Mouse (Mus musculus): Measurements from ENCODE around the gene Ttc30a2.
"Not testable (repeated sequence)": the region's sequence is repeated elsewhere in the genome, so short reads cannot be mapped to it uniquely, and the experiment has no call there.

Gene Ttc30a2

DNA sequence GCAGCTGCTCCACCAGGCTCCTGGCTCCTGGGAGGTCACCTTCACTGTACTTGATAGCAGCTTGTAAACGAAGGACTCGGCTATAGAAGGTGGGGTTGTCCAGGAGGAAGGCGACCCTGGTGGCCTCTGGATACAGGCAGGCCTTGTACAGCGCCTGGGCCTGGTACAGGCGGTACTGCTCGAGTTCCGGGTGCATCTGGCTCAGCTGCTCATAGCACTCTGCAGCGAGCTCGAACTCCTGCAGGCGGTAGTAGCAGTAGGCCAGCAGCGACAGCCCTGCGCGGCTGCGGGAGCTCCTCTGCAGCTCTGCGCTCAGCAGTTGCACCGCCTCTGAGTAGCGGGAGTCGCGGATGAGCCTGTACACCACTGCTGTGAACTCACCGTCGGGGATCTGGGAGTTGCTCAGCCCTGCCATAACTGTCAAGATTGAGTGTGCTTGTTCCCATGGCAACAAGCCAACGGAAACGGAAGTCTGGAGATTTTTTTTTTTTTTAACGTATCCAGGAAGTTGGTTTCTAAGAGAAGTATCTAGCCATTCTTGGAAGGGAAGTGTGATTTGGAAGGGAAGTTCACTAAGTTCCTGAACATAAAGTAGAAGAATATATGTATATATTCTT lies at the start of gene Ttc30a2:
Ttc30a2 (minus strand) TSS at position 419 of the 617 bp plus-strand sequence.
- not testable (repeated sequence) for DNase-seq (ENCODE audit: extremely low spot score, low read depth, low spot score)

DNA sequence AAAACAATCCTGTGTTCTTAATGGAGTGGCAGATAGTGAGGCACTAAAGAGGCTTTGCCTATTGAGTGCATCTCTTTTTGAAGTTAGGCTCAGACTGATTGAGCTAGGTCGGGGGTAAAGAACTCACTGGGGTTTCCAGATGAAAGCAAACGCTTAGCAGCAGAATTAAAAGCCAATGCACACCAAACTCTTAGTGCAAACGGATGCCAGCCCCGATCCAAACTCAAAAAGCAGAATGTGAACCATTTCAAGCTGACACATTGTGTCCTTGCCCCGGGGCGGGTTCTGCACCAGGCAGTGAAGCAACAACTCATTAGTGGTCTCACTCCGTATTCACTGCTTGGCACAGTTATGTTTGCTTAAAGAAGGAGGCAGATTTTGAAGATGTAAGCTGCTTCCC lies 38.9 kb upstream of the Ttc30a2 start:
- DNase-seq (ENCODE audit: extremely low spot score, low read depth, low spot score), result no peak

DNA sequence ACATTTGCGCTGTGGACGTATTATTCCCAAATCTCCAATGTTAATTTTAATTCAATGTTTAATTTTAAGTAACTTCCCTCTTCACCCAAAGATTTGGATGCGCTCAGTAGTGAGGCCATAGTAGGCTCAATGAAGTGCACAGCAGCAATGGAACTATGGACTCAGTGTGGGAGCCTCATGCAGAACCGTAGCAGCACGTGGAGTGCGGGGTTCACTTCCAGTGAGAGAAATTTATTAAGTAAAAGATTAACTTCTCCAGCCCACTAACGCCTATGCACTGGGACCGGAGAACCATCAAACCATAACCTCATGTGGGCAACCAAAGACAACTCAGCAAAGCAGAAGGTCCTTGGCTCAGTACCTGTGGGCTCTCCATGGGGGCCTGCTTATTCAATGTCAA lies 38.2 kb upstream of the Ttc30a2 start:
- DNase-seq (ENCODE audit: extremely low spot score, low read depth, low spot score), result no peak

DNA sequence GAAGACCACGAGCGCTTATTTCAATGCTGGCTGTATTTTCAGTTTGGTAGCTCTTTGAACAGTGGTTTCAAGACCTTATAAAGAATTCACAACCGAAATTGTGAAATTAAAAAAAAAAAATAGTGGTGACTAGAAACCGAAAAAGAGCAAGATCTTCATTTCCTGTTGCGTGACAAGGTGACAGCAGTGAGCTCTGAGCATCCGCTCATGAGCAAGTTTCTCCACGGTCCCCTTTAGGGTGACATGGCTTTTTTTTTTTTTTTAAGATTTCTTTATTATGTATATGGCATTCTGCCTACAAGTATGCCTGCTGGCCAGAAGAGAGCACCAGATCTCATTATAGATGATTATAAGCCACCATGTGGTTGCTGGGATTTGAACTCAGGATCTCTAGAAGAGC lies 37.5 kb upstream of the Ttc30a2 start:
- DNase-seq (ENCODE audit: extremely low spot score, low read depth, low spot score), result no peak

DNA sequence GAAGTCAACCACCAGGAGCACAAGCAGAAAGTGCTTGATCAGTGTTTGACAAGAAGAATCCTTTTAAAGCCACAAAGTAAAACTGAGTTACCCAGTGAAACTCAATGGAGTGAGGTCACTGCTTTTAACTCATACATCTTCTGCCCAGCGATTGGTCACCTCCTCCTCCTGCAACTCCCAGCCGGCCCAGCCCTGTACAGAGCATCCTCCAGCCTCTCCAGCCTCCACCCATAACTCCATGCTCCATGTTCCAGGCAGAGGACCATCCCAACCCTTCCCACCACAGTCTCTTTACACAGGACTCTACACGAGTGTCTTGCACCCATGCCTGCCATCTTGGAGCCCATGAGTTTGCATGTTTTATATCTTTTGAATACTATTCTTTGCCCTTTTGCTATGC lies 36.7 kb upstream of the Ttc30a2 start:
- no peak for DNase-seq (ENCODE audit: extremely low spot score, low read depth, low spot score)

DNA sequence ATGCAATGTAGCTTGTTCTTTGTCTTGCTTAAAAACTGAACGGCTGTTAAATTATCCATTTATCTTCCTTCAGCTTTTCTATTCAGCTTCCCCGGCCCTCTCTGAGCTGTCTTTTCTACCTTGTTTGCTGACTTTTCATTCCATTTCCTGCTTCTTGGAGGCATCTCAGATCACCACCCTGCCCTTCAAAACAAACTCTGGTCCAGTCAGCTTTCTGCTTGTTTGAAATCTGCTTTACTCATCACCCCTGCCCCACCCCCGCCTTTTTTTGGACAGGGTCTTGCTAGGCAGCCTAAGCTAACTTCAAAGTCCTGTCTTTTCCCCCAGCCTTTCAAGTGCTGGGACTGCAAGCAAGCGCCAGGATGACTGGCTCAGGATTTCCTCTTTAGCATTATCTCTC lies 28.2 kb upstream of the Ttc30a2 start:
- DNase-seq (ENCODE audit: extremely low spot score, low read depth, low spot score), result no peak

DNA sequence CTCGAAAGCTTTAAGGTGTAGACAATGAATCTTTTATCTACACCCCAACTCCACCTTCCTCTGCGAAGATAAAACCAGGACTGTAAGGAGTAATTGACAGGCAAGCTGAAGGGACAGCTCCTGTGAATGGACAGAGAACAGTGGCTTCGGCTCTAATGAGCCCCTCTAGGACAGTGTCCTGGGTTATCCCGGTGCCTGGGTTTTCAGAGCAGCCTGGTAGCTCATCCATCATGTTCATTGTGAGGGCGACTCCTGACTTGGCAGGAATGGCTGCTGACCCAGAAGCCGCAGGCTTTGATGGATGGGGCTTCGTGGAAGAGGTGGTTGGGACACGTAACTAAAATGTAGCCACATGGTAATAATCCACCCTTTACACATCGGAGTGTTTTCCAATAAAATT lies 24.9 kb upstream of the Ttc30a2 start:
- no peak for DNase-seq (ENCODE audit: extremely low spot score, low read depth, low spot score)

DNA sequence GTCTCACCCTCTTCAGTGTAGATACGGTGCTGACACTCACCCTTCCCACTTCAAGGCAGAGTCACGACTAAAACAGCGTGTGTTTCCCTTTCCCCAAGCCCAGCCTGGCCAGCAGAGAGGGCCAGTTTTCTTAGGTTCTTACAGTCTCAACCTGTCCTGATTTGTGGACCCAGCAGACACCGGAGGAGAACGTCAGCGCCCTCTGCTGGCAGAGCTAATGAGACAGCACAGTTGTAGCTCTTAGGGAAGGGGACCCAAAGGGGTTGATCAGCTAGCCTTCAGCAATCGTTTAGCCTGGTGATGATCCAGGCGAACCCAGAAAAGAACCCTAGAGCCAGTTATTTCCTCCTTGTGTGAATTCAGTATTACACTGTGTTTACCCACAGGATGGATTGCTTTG lies 23.4 kb upstream of the Ttc30a2 start:
- DNase-seq (ENCODE audit: extremely low spot score, low read depth, low spot score), result no peak

DNA sequence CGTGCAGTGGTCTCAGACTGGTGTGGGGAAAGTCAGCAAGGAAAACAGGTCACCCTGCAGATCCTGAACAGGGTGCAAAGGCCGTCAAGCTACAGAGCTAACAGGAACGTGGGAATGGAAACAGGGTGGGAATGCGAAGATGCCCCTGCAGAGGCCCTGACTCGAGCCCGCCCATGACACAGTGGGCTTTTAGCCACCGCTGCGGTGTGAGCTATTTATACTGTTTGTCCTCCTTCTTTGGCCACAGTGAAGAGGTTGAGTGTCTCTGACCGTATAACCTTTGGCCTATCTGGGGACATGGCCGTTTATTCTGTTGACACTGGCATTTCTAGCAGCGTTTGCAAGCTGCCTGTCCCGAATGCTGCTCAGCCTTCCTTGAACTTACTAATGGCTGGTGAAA lies 21.7 kb upstream of the Ttc30a2 start:
- DNase-seq (ENCODE audit: extremely low spot score, low read depth, low spot score), result no peak

DNA sequence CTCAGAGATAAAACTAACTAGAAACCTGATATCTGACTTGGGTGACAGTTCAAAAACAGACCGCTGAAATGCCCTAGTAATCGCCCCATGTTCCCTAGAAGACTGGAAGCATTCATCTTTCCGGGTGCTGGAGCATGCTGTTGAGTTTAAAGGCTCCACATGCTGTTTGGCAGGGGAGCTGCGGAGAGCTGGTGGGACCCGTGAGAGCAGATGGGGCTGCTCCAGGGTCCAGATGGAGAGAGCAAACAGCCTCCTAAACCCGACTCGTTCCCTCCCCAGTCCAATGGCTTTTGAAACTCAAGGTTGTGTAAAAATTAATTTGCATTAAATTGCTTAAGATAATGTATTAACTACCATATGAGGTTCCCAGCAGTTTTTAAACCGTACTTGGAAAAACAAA lies 20.7 kb upstream of the Ttc30a2 start:
- no peak for DNase-seq (ENCODE audit: extremely low spot score, low read depth, low spot score)

DNA sequence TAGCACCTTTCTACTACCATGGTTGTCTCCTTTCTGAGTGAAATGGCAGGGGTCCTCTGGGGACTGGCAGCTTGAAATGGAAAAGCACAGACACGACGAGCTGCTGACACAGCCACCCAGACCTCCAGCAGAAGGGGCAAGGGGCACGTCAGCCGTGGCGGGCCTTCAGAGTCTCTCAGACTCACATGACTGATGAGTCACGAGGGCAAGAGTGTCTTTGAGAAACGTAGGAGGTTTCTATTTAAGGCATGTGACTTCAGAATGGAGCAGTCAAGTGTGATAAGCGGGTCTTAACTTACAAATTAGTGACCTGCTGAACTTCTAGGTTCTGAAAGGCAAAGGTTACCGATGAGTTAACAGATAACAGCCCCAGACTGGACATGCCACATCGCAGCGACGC lies 19.8 kb upstream of the Ttc30a2 start:
- no peak for DNase-seq (ENCODE audit: extremely low spot score, low read depth, low spot score)

DNA sequence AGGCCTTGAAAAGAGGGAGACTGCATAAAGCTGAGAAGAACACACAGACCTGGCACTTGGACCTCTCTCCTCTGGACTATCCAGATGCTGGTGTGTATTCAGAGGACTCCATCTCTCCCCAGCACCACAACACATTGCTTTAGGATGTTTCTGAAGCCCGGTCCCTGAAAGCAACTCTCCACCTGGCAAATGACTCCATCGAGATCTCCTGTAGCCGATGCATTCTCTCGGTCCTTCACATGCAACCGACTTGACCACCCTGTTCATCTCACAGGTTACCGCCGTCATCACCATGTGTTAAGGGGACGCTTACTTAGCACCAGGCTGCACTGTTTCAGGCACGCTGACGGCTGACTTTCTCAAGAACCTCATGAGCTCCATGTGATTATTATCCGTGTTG lies 16.9 kb upstream of the Ttc30a2 start:
- DNase-seq (ENCODE audit: extremely low spot score, low read depth, low spot score), result no peak

DNA sequence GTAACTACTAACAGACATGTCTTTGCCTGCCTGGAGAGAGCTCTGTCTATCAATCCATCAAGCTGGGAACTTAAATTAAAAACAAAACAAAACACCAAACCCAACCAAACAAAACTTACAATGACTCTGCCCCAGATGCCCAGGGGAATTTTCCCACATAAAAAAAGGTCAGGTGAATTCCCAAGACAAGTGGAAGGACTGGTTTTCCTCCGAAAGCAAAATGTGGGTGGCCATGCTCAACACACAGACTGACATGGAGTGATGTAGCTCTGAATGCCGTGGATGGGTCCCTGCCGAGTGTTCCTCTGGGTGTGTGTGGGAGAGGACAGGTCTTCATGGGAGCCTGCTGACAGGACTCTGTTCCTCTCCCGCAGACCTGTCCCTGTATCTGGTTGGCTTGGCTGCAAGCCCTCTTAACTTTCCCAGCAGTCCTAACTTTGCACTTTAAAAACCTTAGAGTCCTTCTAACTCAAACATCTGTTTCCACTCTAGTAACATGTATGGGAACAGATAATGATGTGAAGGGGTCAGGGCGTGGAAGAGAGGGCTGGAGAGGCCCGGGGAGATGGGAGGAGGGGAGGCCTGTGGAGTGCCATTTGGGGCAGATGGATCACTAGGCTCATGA lies 13.7 kb upstream of the Ttc30a2 start:
- DNase-seq (ENCODE audit: extremely low spot score, low read depth, low spot score), result no peak

DNA sequence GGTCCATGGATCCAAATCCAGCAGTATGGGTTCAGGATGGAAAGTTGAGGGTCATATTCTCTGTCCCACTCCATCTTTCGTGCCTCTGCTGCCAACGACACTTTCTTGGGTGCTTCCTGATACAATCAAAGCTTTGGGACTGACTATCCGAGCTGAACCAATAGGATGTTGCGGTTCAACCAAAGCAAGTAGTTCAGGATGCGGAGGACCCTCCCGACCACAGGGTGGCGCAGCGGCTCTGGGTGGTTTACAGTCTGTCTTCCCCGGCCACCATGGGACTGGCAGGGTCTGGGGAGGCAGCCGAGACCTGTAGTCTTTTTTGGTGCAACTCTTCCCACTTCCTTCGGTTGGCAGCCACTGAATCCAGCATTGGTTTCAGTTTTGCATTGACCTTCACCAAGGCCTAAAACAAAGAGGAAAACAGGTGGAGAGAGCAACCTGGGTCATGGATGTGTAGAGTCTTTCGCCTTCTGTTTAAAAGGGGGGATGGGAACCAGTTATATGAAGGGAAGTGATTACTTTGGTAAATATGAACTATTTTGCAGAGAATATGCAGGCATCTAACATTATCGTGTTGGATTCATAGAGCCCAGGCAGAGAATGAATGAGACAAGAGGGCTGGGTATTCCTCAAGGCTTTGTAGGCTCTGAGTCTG lies 13.0 kb upstream of the Ttc30a2 start:
- DNase-seq (ENCODE audit: extremely low spot score, low read depth, low spot score), result no peak

DNA sequence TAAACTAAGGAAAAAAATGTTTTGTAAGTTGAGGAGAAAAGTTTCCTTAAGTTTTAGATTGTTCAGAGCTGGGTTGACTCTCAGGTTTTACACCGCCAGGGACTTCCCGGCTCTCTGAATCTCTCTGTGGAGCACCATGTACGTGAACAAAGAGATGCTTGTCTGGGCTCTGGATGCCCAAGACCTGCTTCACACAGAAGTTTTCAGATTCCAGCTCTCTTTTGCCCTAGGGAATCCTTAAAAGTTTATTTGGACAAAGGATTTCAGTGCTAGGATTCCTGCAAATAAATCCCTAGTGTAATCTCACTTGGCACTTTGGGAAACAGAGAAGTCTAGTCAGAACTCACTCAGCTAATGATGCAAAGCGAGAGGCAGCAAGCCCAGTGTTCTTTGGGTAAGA lies 11.7 kb upstream of the Ttc30a2 start:
- DNase-seq (ENCODE audit: extremely low spot score, low read depth, low spot score), result no peak

DNA sequence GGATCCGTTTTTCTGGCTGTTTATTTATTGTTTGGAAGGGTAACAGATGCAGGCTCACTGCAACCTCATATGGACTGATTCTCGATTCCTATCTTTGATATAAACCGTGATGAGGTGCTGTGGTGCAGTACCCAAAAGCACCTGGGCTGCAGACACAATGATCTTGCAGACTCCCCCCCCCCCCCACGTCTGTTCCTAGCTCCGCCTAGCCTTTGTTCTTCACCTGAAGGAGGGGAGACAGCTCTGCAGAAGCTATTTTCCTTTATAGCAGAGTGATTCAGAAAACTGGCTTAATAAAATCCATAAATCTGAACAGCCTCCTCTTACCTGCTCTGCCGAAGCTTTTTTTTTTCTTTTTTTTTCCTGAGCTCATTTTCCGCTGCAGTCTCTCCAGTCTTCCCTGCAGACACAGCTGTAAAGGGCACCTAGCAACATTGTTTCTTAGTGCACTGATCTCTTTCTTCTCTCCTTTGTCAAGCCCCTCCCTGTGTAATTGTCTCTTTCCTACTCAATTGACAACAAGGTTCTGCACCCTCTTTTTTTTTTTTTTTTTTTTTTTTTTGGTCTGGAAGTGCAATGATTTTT lies 10.9 kb upstream of the Ttc30a2 start:
- DNase-seq (ENCODE audit: extremely low spot score, low read depth, low spot score), result no peak

DNA sequence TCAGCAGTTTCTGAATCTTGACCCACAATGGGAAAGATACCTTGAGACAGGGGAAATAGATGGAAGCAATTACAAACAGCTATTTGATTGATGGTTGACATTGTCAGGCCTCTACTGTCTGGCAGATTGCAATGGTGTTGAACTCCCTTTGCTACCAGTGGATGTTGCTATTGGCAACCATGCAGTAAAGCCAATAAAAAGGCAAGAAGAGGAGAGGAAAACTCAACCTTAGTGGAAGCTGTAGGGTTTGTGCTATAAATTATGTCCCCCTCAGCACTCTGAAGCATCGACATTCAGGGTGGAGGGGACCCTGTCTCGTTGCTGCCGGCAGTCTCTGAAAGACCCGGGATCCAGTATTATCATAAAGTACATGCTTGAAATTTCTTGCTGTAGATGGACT lies 10.4 kb upstream of the Ttc30a2 start:
- no peak for DNase-seq (ENCODE audit: extremely low spot score, low read depth, low spot score)

DNA sequence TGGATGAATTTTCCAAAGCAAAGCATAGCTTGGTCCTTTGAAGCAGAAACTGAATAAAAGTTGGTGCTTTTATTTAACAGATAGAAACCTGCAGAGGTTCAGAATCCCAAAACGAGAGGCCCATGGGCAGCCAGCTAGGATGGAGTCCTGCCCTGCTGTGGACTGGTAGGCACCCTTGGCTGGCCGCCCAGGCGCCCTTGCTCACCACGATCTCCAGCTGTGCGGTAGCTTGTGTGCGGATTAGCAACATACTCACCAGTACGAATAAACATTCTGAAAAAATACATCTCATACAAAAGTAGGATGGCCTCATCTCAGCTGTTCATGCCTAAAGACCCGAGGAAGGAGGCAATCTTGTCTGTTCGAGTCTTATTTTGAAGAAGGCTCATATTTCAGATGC lies 9.8 kb upstream of the Ttc30a2 start:
- DNase-seq (ENCODE audit: extremely low spot score, low read depth, low spot score), result no peak

DNA sequence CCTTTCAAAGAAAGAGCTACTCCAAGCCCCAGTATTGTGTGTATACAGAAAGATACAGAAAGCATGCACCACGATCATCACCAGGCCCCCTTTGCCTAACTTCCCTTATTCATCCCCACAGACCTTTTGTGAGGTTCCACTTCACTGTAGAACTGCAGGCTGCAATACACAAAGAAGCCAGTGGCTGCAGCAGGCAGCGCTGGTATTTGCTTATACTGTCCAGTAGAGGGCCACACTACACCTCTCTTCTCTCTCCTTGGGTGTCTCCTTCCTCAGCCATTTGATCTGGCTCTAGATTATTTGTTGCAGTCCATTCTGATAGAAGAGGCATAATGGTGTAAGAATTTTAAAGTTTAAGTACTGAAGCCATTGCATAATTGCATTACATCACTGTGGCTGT lies 7.2 kb upstream of the Ttc30a2 start:
- no peak for DNase-seq (ENCODE audit: extremely low spot score, low read depth, low spot score)

DNA sequence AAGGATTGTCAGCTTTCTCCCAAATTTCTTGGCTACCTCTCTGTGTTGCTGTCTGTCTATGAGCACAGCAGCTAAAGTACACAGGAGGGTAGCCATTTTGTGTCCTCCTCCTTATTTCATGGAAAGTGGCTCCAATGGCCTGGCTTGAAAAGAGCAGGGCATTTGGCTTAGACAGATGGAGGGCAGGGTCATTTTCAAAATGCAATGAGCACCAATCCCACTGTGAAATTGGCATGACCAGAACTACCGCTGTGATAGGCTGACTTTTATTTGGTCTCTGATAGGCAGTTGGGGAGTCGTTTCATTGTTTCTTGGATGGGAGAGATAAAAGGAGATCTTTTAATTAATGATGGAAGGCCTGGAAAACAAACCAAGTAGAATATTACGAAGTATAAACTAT lies 5.9 kb upstream of the Ttc30a2 start:
- no peak for DNase-seq (ENCODE audit: extremely low spot score, low read depth, low spot score)

DNA sequence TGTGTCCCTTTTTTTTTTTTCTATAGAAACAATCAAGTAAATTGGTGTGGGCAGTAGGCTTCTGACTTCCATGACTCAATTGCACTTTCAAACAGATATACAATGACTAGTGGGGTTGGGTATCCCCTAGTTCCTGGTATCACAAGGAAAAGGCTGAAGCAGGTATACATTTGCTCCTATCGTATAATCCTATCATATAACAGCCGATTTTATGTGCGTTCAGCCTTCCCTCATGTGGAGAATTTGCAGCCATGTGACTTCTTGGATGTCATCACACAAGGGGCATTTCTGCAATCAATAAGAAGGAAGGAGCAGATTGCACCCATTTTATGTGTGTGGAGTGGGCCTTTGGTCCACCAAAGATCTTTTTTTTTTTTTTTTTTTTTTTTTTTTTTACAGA lies 5.1 kb upstream of the Ttc30a2 start:
- DNase-seq (ENCODE audit: extremely low spot score, low read depth, low spot score), result no peak

DNA sequence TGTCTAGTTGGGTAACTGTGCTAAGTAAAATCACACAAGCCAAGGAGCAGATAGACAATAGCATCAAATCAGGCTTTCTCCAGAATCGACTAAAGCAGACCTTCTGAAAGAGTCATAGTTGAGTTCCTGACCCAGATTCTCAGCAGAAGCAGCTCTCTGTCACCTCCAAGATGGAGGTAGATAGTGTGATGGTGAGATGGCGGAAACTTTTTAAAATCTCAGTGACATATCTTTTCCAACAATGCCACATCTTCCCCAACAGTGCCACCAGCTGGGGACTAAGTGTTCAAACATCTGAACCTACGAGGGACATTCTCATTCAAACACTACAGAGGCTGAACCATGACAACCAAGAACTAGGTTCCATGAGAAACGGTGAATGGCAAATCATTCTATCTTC lies 4.7 kb upstream of the Ttc30a2 start:
- DNase-seq (ENCODE audit: extremely low spot score, low read depth, low spot score), result no peak

Measured in hindlimb bud, embryonic 11.5 days (tissue).